Mouse (Mus musculus) liver, adult 2 months (tissue): ENCODE measurements around the gene Lasp1. TPM values are rescaled to one million over a fixed set of nuclear protein-coding genes. Genes with fewer than 3 reads are reported as not detected.
A peak's percentile ranks its signal among the peaks of the same experiment; 100 is the strongest.
"Not testable (repeated sequence)": the region's sequence is repeated elsewhere in the genome, so short reads cannot be mapped to it uniquely, and the experiment has no call there.

Source experiments
- DNase-seq: peaks from one replicate; pipeline ENCODE4 v3.0.0-alpha.2; 2011; ENCODE audit warnings: low read depth, low spot score; ENCODE audit errors: extremely low read depth
- H3K27ac ChIP-seq: fragments of 200-500 bp; replicated peaks from 2 replicates; pipeline ENCODE4 v1.5.1; 2012; ENCODE audit warnings: low read depth, mild to moderate bottlenecking, control low read depth, inconsistent platforms, low read length; ENCODE audit not compliant: insufficient read depth
- H3K27me3 ChIP-seq: fragments of 200-500 bp; 2 replicates; pipeline ENCODE4 v1.6.1; 2012; ENCODE audit warnings: mild to moderate bottlenecking, moderate library complexity, low read length, inconsistent platforms; ENCODE audit not compliant: control insufficient read depth, insufficient read depth
- H3K36me3 ChIP-seq: fragments of 200-500 bp; 2 replicates; pipeline ENCODE4 v1.6.1; 2012; ENCODE audit warnings: low read length, inconsistent platforms; ENCODE audit not compliant: control insufficient read depth, insufficient read depth
- H3K4me1 ChIP-seq: fragments of 200-500 bp; 2 replicates; pipeline ENCODE4 v1.6.1; 2011; ENCODE audit warnings: low read length; ENCODE audit not compliant: control insufficient read depth, insufficient read depth
- H3K4me3 ChIP-seq: fragments of 200-500 bp; 2 replicates; pipeline ENCODE4 v1.5.1; 2011; ENCODE audit warnings: low read depth, mild to moderate bottlenecking, control low read depth, low read length, moderate library complexity; ENCODE audit not compliant: insufficient read depth
- H3K79me2 ChIP-seq: fragments of 200-500 bp; 2 replicates; pipeline ENCODE4 v1.6.1; 2012; ENCODE audit warnings: inconsistent platforms, mild to moderate bottlenecking, low read length, moderate library complexity; ENCODE audit not compliant: control insufficient read depth, insufficient read depth
- H3K9ac ChIP-seq: fragments of 200-500 bp; 2 replicates; pipeline ENCODE4 v1.6.1; 2012; ENCODE audit warnings: low read depth, mild to moderate bottlenecking, control low read depth, inconsistent platforms, low read length
- CTCF ChIP-seq: fragments of 200-500 bp; IDR thresholded peaks from 2 replicates; pipeline ENCODE4 v1.5.1; 2011; ENCODE audit warnings: low read depth, low read length, control low read depth
- POLR2A ChIP-seq: fragments of 200-500 bp; IDR thresholded peaks from 2 replicates; pipeline ENCODE4 v1.6.1; 2011; ENCODE audit warnings: low read length, control low read depth; ENCODE audit not compliant: insufficient read depth; ENCODE audit errors: extremely low read depth
- WGBS: fragments of 180-500 bp; shearing (Covaris S2); methylation state at CpG from one replicate; pipeline ENCODE4 v1.1.7; 2018; 5-methylcytosine and 5-hydroxymethylcytosine counted together
- polyA plus RNA-seq: library from polyadenylated mRNA; depleted of rRNA; stranded (reverse); fragments of >200 nt; gene quantifications from 2 replicates; pipeline ENCODE4 v1.2.3, GENCODE M21; 2012
- total RNA-seq: library from RNA; depleted of rRNA; stranded (reverse); fragments of >200 nt; gene quantifications from 2 replicates; pipeline ENCODE4 v1.2.3, GENCODE M21; 2014

Lasp1 gene
- total and polyA plus RNA-seq, 2 experiments = 23.3 to 80.5 TPM

DNA sequence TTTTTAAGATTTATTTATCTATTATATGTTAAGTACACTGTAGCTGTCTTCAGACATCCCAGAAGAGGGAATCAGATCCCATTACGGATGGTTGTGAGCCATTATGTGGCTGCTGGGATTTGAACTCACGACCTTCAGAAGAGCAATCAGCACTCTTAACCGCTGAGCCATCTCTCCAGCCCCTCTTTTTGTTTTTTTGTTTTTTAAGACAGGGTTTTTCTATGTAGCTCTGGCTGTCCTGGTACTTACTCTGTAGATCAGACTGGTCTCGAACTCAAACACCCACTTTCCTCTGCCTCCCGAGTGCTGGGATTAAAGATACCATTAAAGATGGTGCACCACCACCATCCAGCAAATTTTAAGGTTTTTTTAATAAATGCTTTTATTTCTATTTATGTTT lies 66.6 kb downstream of the Lasp1 start:
- Histone ChIP-seq H3K27me3 (no peaks in the 10 kb centered on the region), H3K4me1 (peaks cover 4% of the 10 kb centered on the region; the same call in 1 of the 2 replicates), H3K27ac (no peak overlapping the region), H3K36me3 (no peaks in the 10 kb centered on the region), H3K9ac (no peak overlapping the region), H3K4me3 (no peak overlapping the region), H3K79me2 (no peaks in the 10 kb centered on the region)
- no peak for TF ChIP-seq POLR2A
- no peak for TF ChIP-seq CTCF
- 97% methylated on average over 5 of the region's 5 CpGs for WGBS
- DNase-seq = no peak

GRCm38 (mm10) chr11:97866091-97866888 lies 67.5 kb downstream of the Lasp1 start:
- H3K4me3 ChIP-seq = no peak overlapping the region
- DNase-seq = peak; percentile 87
- WGBS = 42% methylated on average over 3 of the region's 3 CpGs
- no peaks in the 10 kb centered on the region for H3K79me2 ChIP-seq
- no peak overlapping the region for H3K27ac ChIP-seq
- TF ChIP-seq CTCF = no peak
- H3K4me1 ChIP-seq = peaks cover 4% of the 10 kb centered on the region; the same call in 1 of the 2 replicates
- H3K9ac ChIP-seq = no peak overlapping the region
- no peaks in the 10 kb centered on the region for H3K27me3 ChIP-seq
- H3K36me3 ChIP-seq = no peaks in the 10 kb centered on the region

- Histone ChIP-seq H3K36me3 (no peaks in the 10 kb centered on the region), H3K9ac (no peak overlapping the region), H3K4me3 (no peak overlapping the region), H3K79me2 (no peaks in the 10 kb centered on the region), H3K27ac (no peak overlapping the region), H3K4me1 (no peaks in the 10 kb centered on the region), H3K27me3 (no peaks in the 10 kb centered on the region)
- DNase-seq = no peak
- TF ChIP-seq CTCF = no peak
- TF ChIP-seq POLR2A = no peak
- WGBS = over 99% methylated on average over 3 of the region's 3 CpGs
These were observed 68.8 kb downstream of the Lasp1 start for GRCm38 (mm10) chr11:97867591-97867990.

DNA sequence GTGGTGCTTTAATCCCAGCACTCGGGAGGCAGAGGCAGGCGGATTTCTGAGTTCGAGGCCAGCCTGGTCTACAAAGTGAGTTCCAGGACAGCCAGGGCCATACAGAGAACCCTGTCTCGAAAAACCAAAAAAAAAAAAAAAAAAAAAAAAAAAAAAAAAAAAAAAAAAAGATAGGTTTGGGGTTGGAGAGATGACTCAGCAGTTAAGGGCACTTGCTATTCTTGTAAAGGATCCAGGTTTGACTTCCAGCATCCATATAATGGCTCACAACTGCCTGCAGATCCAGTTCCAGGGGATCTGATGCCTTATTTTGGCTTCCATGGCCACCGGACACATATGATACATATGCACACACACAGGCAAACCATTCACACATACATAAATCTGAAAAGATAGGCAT lies 73.6 kb downstream of the Lasp1 start:
- not testable (repeated sequence) for H3K27me3 ChIP-seq, H3K4me3 ChIP-seq, H3K36me3 ChIP-seq, DNase-seq, H3K4me1 ChIP-seq, H3K79me2 ChIP-seq, H3K9ac ChIP-seq, H3K27ac ChIP-seq
- WGBS = 82% methylated on average over 5 of the region's 5 CpGs

GRCm38 (mm10) chr11:97874396-97874795 lies 75.6 kb downstream of the Lasp1 start:
- Histone ChIP-seq H3K4me3 (no peak overlapping the region), H3K27ac (no peak overlapping the region), H3K36me3 (no peaks in the 10 kb centered on the region), H3K9ac (no peak overlapping the region), H3K27me3 (no peaks in the 10 kb centered on the region), H3K79me2 (no peaks in the 10 kb centered on the region), H3K4me1 (no peaks in the 10 kb centered on the region)
- 90% methylated on average over 1 of the region's 1 CpGs for WGBS
- no peak for DNase-seq
- TF ChIP-seq CTCF (no peak), POLR2A (no peak)

DNA sequence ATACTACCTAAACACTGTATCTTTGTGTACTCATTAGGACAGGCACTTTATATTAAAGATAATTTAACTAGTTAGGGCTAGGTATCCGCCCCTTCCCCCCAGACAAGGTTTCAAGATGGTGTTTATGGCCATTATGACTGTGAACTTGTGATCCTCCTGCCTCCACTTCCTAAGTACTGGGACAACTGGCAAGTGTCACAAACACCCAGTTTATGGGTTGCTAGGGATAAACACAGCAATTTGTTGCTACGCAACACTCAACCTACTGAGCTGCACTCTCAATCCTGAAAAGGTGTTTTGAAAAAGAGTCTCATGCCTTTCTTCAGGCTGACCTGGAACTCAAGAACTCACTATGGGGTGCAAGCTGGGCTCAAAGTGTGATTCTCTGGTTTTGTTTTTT lies 78.5 kb downstream of the Lasp1 start:
- no peak overlapping the region for H3K27ac ChIP-seq
- 92% methylated on average over 2 of the region's 2 CpGs for WGBS
- TF ChIP-seq CTCF = no peak
- no peak for TF ChIP-seq POLR2A

More for the DNA sequence above, 78.5 kb downstream of the Lasp1 start:
- Histone ChIP-seq H3K79me2 (no peaks in the 10 kb centered on the region), H3K9ac (no peak overlapping the region), H3K27me3 (no peaks in the 10 kb centered on the region), H3K36me3 (no peaks in the 10 kb centered on the region), H3K4me1 (no peaks in the 10 kb centered on the region), H3K4me3 (no peak overlapping the region)
- no peak for DNase-seq
